Mouse (Mus musculus) liver, embryonic 14.5 days (tissue): ENCODE results near the gene Hsp90ab1. TPM values are rescaled to one million over a fixed set of nuclear protein-coding genes. Genes with fewer than 3 reads are reported as not detected.

Experiments used
- ATAC-seq: fragments of 200-750 bp; cut with Nextera tagmentation; 2 replicates; pipeline ENCODE4 v1.8.0; 2017; ENCODE audit warnings: moderate number of reproducible peaks, mild to moderate bottlenecking, moderate library complexity; ENCODE audit not compliant: insufficient read depth
- DNase-seq, 3 experiments: peaks; one replicate each; pipeline ENCODE4 v3.0.0-alpha.2; 2012 to 2013; ENCODE audit warnings: low read depth in 3 of 3, low spot score in 3 of 3
- H3K27ac ChIP-seq: fragments of 300-500 bp; sonication (generic); 2 replicates; pipeline ENCODE4 v1.5.1; 2014; ENCODE audit warnings: moderate library complexity, mild to moderate bottlenecking, control low read depth, inconsistent platforms
- H3K27me3 ChIP-seq: fragments of 300-500 bp; sonication (generic); 2 replicates; pipeline ENCODE4 v1.6.1; 2014; ENCODE audit warnings: mild to moderate bottlenecking, low read length, moderate library complexity; ENCODE audit not compliant: control insufficient read depth, insufficient read depth
- H3K36me3 ChIP-seq: fragments of 300-500 bp; sonication (generic); replicated peaks from 2 replicates; pipeline ENCODE4 v1.6.1; 2014; ENCODE audit warnings: low read depth; ENCODE audit not compliant: control insufficient read depth, insufficient read depth
- H3K4me1 ChIP-seq, 2 experiments: fragments of 200-500 bp in 1 of 2; fragments of 300-500 bp in 1 of 2; sonication (generic) in 1 of 2; replicated peaks; 2 replicates each; pipeline ENCODE4 v1.6.1; 2012 to 2014; ENCODE audit warnings: antibody characterized with exemption in 1 of 2, inconsistent platforms in 1 of 2, low read length in 1 of 2; ENCODE audit not compliant: control insufficient read depth in 2 of 2, insufficient read depth in 2 of 2
- H3K4me2 ChIP-seq: fragments of 300-500 bp; sonication (generic); 2 replicates; pipeline ENCODE4 v1.6.1; 2014; ENCODE audit warnings: low read depth, mild to moderate bottlenecking, control low read depth, moderate library complexity
- H3K4me3 ChIP-seq, 2 experiments: fragments of 200-500 bp in 1 of 2; fragments of 300-500 bp in 1 of 2; sonication (generic) in 1 of 2; 2 replicates each; pipeline ENCODE4 v1.5.1; 2012 to 2014; ENCODE audit warnings: low read depth in 2 of 2, low read length in 2 of 2, mild to moderate bottlenecking in 2 of 2, control low read depth in 1 of 2, inconsistent platforms in 1 of 2, moderate library complexity in 1 of 2; ENCODE audit not compliant: insufficient read depth in 1 of 2
- H3K9ac ChIP-seq: fragments of 300-500 bp; sonication (generic); replicated peaks from 2 replicates; pipeline ENCODE4 v1.6.1; 2014; ENCODE audit warnings: mild to moderate bottlenecking, control low read depth, moderate library complexity
- H3K9me3 ChIP-seq: fragments of 300-500 bp; sonication (generic); 2 replicates; pipeline ENCODE4 v1.6.1; 2016; ENCODE audit warnings: low read length, mixed read lengths; ENCODE audit not compliant: control insufficient read depth
- CTCF ChIP-seq: IDR thresholded peaks from 2 replicates; pipeline ENCODE4 v1.5.1; 2016; ENCODE audit warnings: antibody characterized with exemption, low read depth, control low read depth
- EP300 ChIP-seq: IDR thresholded peaks from 2 replicates; pipeline ENCODE4 v1.6.1; 2016; ENCODE audit warnings: antibody characterized with exemption, low read depth
- WGBS: fragments of 180-500 bp; shearing (Covaris S2); extraction: QIAGEN DNeasy Blood & Tissue Kit; methylation state at CpG from one replicate; pipeline ENCODE4 v1.1.7; 2014; ENCODE audit not compliant: insufficient replicate concordance; 5-methylcytosine and 5-hydroxymethylcytosine counted together
- polyA plus RNA-seq, 2 experiments: library from polyadenylated mRNA; depleted of rRNA in 1 of 2; stranded (reverse) in 1 of 2; unstranded in 1 of 2; fragments of >200 nt; fragmentation: Nextera tagmentation in 1 of 2; extraction: Ambion mirVana in 1 of 2; gene quantifications; 2 replicates each; pipeline versions ENCODE4 v1.2.1 to v1.2.3; 2012 to 2014

Hsp90ab1 gene
- polyA plus RNA-seq, 2 experiments = 369 to 531 TPM

DNA sequence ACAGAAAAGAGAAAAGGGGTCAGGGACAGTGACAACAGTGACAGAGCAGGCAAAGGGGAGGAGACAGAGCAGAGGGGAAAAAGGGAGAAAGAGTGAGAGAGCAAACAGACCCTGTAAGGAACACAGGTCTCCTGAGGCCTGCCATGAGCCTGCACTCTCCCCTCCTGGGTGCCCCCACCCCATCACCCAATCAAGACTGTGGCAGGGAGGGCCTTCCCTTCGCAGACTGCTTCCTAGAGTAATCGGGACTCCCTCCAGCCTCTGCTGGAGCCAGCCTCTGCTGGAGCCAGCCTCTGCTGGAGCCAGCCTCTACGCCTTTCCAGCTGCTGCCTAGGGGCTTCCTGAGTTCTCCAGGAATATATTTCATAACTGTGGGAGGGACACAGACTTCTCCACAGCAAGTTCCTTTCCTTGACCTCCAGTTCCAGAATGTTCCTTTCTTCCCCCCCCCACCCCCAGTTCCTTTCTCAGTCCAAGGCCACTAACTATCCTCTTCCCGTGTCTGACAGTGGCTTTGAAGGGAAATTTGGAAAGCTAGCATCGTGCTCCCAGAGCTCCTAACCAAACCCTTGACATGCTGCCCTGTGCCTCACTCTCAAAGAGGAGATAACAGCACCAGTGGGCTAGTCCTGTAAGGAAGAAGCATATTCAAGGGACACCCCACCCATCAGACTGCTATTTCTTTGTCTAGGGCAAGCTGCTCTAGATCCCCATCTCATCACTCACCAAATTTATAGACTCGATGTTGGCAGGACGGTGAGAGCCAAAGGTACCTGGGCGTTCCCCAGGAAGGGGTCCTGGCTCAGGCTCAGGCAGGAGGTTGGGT is 19.7 kb upstream of the Hsp90ab1 start:
- 15% methylated on average over 8 of the region's 8 CpGs for WGBS
- peaks cover 35% of the 10 kb centered on the region for H3K36me3 ChIP-seq
- ATAC-seq (peak; percentile 67), DNase-seq (no peak)
- no peaks in the 10 kb centered on the region for H3K27me3 ChIP-seq
- peak overlapping the region; percentile 91 to 96 for H3K4me3 ChIP-seq
- peak overlapping the region; percentile 90 for H3K27ac ChIP-seq
- H3K4me2 ChIP-seq = peak overlapping the region; percentile 95
- H3K4me1 ChIP-seq = peaks cover 26 to 33% of the 10 kb centered on the region in 2 experiments
- peak overlapping the region; percentile 92 for H3K9ac ChIP-seq
- TF ChIP-seq EP300 (no peak), CTCF (no peak)
- no peaks in the 10 kb centered on the region for H3K9me3 ChIP-seq

- Histone ChIP-seq H3K27me3 (no peaks in the 10 kb centered on the region), H3K36me3 (peaks cover 42% of the 10 kb centered on the region), H3K4me3 (peak overlapping the region; percentile 91 to 96), H3K4me2 (peak overlapping the region; percentile 95), H3K4me1 (peaks cover 25 to 29% of the 10 kb centered on the region in 2 experiments), H3K9me3 (no peaks in the 10 kb centered on the region; the same call in 1 of the 2 replicates), H3K27ac (peak overlapping the region; percentile 90), H3K9ac (peak overlapping the region; percentile 92)
- ATAC-seq = no peak
- 52% methylated on average over 16 of the region's 16 CpGs for WGBS
- no peak for DNase-seq
- TF ChIP-seq CTCF (no peak), EP300 (no peak)
Measured at GRCm38 (mm10) chr17:45591701-45592605, 18.9 kb upstream of the Hsp90ab1 start.

DNA sequence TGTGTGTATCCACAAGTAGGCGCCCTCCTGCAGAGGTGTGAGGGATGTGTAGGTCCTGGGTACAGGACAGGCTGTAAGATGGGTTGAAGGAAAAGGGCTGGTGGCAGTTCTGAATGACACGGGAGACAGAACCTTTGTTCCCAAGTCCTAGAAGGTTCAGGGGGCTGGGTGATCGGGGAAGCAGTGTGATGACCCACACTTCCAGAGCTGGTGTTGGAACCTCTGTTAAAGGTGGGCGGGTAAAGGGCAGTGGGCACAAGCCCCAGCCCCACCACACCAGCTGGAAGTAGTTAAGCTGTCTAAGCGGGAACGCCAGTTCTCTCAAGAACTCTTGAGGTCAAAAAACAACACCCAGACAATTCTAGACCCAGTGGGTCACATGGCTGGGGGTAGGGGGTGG is 17.3 kb upstream of the Hsp90ab1 start:
- ATAC-seq = no peak
- no peak for DNase-seq
- Histone ChIP-seq H3K9me3 (no peaks in the 10 kb centered on the region; the same call in 1 of the 2 replicates), H3K9ac (no peak overlapping the region), H3K4me1 (peaks cover 13 to 22% of the 10 kb centered on the region in 2 experiments), H3K4me3 (no peak overlapping the region), H3K4me2 (no peak overlapping the region), H3K27me3 (no peaks in the 10 kb centered on the region), H3K27ac (no peak overlapping the region), H3K36me3 (peaks cover 57% of the 10 kb centered on the region)
- 81% methylated on average over 6 of the region's 6 CpGs for WGBS
- TF ChIP-seq CTCF (no peak), EP300 (no peak)

DNA sequence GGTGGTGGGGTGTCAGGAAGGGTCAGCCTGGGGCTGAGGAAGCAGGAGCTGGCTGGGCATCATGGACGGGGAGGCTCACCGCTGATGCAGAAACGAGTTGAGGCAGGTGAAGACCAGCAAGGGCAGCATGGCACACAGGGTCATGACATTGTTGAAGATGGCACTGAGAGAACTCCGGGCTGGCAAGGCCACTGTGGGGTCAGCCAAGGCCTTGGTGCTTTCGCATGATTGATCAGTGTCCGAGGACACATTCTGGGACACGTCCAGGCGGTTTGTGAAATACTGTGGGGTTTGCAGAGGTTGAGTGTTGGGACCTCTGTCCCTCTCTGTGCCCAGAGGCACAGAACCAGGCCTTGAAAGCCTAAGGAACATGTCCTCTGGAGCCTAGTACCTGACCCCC is 16.8 kb upstream of the Hsp90ab1 start:
- no peak for ATAC-seq
- no peak overlapping the region for H3K4me3 ChIP-seq
- no peak overlapping the region for H3K4me2 ChIP-seq
- H3K36me3 ChIP-seq = peaks cover 63% of the 10 kb centered on the region
- peaks cover 15 to 22% of the 10 kb centered on the region in 2 experiments for H3K4me1 ChIP-seq
- no peak overlapping the region for H3K27ac ChIP-seq
- no peaks in the 10 kb centered on the region for H3K27me3 ChIP-seq
- 94% methylated on average over 8 of the region's 8 CpGs for WGBS
- TF ChIP-seq CTCF = no peak
- no peak for TF ChIP-seq EP300
- no peaks in the 10 kb centered on the region; the same call in 1 of the 2 replicates for H3K9me3 ChIP-seq
- DNase-seq = no peak
- no peak overlapping the region for H3K9ac ChIP-seq

DNA sequence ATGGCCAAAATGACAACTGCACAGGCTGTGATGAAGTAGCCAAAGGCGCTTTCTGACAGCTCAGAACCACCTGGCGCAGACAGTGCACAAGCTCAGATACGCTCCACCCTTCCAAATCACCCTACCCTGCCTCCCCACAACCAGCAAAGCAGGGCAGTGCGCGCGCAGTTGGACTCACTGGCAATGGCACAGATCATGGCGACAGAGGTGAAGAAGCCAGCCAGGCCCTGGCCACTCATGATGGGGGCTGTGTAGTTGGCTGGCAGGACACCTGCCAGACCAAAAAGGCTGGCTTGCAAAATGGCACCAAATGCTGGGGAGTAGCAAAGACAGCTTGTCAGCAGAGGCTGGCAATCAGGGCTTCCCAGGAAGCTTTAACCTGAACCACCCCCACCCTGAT is 16.2 kb upstream of the Hsp90ab1 start:
- ATAC-seq (no peak), DNase-seq (no peak)
- no peak overlapping the region for H3K4me2 ChIP-seq
- no peaks in the 10 kb centered on the region for H3K27me3 ChIP-seq
- 94% methylated on average over 7 of the region's 7 CpGs for WGBS
- peaks cover 14 to 25% of the 10 kb centered on the region in 2 experiments for H3K4me1 ChIP-seq
- TF ChIP-seq CTCF (no peak), EP300 (no peak)
- no peak overlapping the region for H3K9ac ChIP-seq
- no peak overlapping the region for H3K4me3 ChIP-seq
- H3K9me3 ChIP-seq = no peaks in the 10 kb centered on the region; the same call in 1 of the 2 replicates
- H3K27ac ChIP-seq = no peak overlapping the region
- H3K36me3 ChIP-seq = peaks cover 69% of the 10 kb centered on the region
